Mouse (Mus musculus) right cerebral cortex, postnatal 10 days (tissue): Measurements from ENCODE around the gene Pik3r1.

Experiments used
- DNase-seq, 2 experiments: peaks; one replicate each; pipeline ENCODE4 v3.0.0; 2021; ENCODE audit warnings: low spot score in 2 of 2

Pik3r1 gene

GRCm38 (mm10) chr13:101684706-101685105 lies 83.3 kb downstream of the Pik3r1 start:
- DNase-seq = no peak

- DNase-seq = no peak
Measured at GRCm38 (mm10) chr13:101682378-101682777, 85.6 kb downstream of the Pik3r1 start.

- no peak for DNase-seq
Measured at GRCm38 (mm10) chr13:101680083-101680482, 87.9 kb downstream of the Pik3r1 start.

GRCm38 (mm10) chr13:101678984-101679383 lies 89.0 kb downstream of the Pik3r1 start:
- no peak for DNase-seq

- DNase-seq = no peak
Measured at GRCm38 (mm10) chr13:101678036-101678435, 90.0 kb downstream of the Pik3r1 start.

- no peak for DNase-seq
Measured at GRCm38 (mm10) chr13:101673876-101674275, 94.1 kb downstream of the Pik3r1 start.

- no peak for DNase-seq
Measured at GRCm38 (mm10) chr13:101668859-101669258, 99.2 kb downstream of the Pik3r1 start.

GRCm38 (mm10) chr13:101664010-101664409 lies 104.0 kb downstream of the Pik3r1 start:
- DNase-seq = no peak

GRCm38 (mm10) chr13:101662900-101663299 lies 105.1 kb downstream of the Pik3r1 start:
- DNase-seq = no peak

- DNase-seq = no peak
Measured at GRCm38 (mm10) chr13:101661567-101661966, 106.5 kb downstream of the Pik3r1 start.

- DNase-seq = no peak
Measured at GRCm38 (mm10) chr13:101660187-101660586, 107.8 kb downstream of the Pik3r1 start.

GRCm38 (mm10) chr13:101652131-101652530 lies 115.9 kb downstream of the Pik3r1 start:
- no peak for DNase-seq

- no peak for DNase-seq
Measured at GRCm38 (mm10) chr13:101641632-101642031, 126.4 kb downstream of the Pik3r1 start.

GRCm38 (mm10) chr13:101635837-101636236 lies 132.2 kb downstream of the Pik3r1 start:
- no peak for DNase-seq

GRCm38 (mm10) chr13:101634420-101634819 lies 133.6 kb downstream of the Pik3r1 start:
- DNase-seq = no peak

GRCm38 (mm10) chr13:101633620-101634019 lies 134.4 kb downstream of the Pik3r1 start:
- no peak for DNase-seq

- DNase-seq = no peak
Measured at GRCm38 (mm10) chr13:101632771-101633170, 135.2 kb downstream of the Pik3r1 start.

GRCm38 (mm10) chr13:101631561-101631960 lies 136.5 kb downstream of the Pik3r1 start:
- peak; percentile 30 to 34 for DNase-seq
